Mouse (Mus musculus) frontal cortex, adult (tissue): ENCODE data around the gene Fosb.

Experiments
- ATAC-seq: cut with Nextera tagmentation; 2 replicates; pipeline ENCODE4 v1.9.2; 2017; ENCODE audit warnings: mild to moderate bottlenecking, moderate library complexity, mixed read lengths; ENCODE audit not compliant: low TSS enrichment

Fosb gene

GRCm38 (mm10) chr7:19309884-19310641, at the start of gene Fosb:
Gene Fosb (minus strand): TSS chr7:19310051.
- peak; percentile 50 for ATAC-seq

- ATAC-seq = peak; percentile 59
These were observed 49.5 kb upstream of the Fosb start, which contains the start of the genes Cd3eap and Ppp1r13l for GRCm38 (mm10) chr7:19359299-19359891. Gene Cd3eap (minus strand): TSS chr7:19359483. Gene Ppp1r13l (plus strand): TSS chr7:19359749.

- no peak for ATAC-seq
These were observed 48.8 kb upstream of the Fosb start for GRCm38 (mm10) chr7:19358634-19359033.

- no peak for ATAC-seq
These were observed 47.8 kb upstream of the Fosb start for GRCm38 (mm10) chr7:19357381-19358375.

GRCm38 (mm10) chr7:19356311-19356710, 46.5 kb upstream of the Fosb start:
- ATAC-seq = no peak

GRCm38 (mm10) chr7:19354991-19355390, 45.1 kb upstream of the Fosb start:
- ATAC-seq = no peak

GRCm38 (mm10) chr7:19350221-19350620, 40.4 kb upstream of the Fosb start:
- ATAC-seq = no peak

- no peak for ATAC-seq
These were observed 39.5 kb upstream of the Fosb start for GRCm38 (mm10) chr7:19349188-19349915.

GRCm38 (mm10) chr7:19344938-19345471, 35.2 kb upstream of the Fosb start:
- peak; percentile 75 for ATAC-seq

GRCm38 (mm10) chr7:19344237-19344847, 34.5 kb upstream of the Fosb start, which contains the start of gene Ercc1:
Gene Ercc1 (plus strand): TSS chr7:19344778.
- ATAC-seq = peak; percentile 9; the same call in 1 of the 2 replicates

GRCm38 (mm10) chr7:19343210-19343808, 33.5 kb upstream of the Fosb start:
- ATAC-seq = no peak

- peak; percentile 22 for ATAC-seq
These were observed 32.7 kb upstream of the Fosb start for GRCm38 (mm10) chr7:19342481-19343027.

- ATAC-seq = no peak
These were observed 32.0 kb upstream of the Fosb start for GRCm38 (mm10) chr7:19341761-19342409.

GRCm38 (mm10) chr7:19341250-19341649, 31.4 kb upstream of the Fosb start:
- ATAC-seq = no peak

- ATAC-seq = no peak
These were observed 28.7 kb upstream of the Fosb start for GRCm38 (mm10) chr7:19338596-19338995.

- ATAC-seq = no peak
These were observed 28.2 kb upstream of the Fosb start for GRCm38 (mm10) chr7:19338060-19338459.

GRCm38 (mm10) chr7:19337122-19337521, 27.3 kb upstream of the Fosb start:
- peak; percentile 32; the same call in 1 of the 2 replicates for ATAC-seq

- ATAC-seq = no peak
These were observed 25.7 kb upstream of the Fosb start for GRCm38 (mm10) chr7:19335583-19335982.

GRCm38 (mm10) chr7:19332709-19333352, 23.0 kb upstream of the Fosb start:
- ATAC-seq = peak; percentile 77
